Mouse (Mus musculus): Measurements from ENCODE around the gene Osgepl1.

DNA sequence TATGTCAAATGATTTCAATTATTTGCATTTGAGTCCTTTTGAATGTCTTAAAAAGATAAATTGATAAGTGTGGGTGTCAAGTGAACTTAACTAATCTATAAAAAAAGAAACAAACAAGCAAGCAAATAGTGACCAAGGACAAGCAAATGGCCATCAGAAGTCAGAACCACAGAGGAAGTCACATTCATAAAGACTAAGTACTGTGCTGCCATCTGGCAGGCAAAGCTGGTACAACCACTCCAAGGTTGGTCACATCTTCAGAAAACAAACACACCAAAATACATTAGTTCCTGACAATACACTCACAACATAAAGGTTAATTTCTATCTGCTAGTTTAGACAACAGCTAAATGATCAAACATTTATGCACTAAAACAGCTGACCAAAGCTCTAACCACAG, 40.8 kb upstream of the Osgepl1 start:
- TF ChIP-seq CTCF (IDR thresholded peaks at IDR 0.05; ENCODE audit: low read depth, low read length): no peak
- no peak for TF ChIP-seq POLR2A (IDR thresholded peaks at IDR 0.05; ENCODE audit: insufficient read depth, low read length)
